Mouse (Mus musculus): ENCODE measurements around the gene Dkc1.

DNA sequence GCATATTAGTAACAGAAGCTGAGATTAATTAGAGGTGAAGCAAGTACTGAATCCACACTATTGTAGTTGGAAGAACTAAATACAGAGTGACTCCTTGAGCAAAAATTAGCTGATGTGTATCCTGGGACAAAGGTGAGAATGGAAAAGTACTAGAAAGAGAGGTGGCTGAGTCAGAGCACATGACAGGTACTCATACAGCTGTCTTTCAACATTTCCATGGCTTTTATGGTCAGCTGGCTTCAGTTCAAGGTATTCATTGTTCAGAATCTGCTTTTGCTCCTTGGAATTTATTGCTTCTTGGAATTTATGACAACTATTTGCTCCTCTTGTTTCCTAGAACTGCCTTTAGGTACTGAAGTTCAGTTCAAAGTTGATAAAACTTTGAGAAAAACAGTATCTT, 41.3 kb downstream of the Dkc1 start:
- no peak for TF ChIP-seq CTCF (IDR thresholded peaks at IDR 0.05; ENCODE audit: low read depth, low read length)
- TF ChIP-seq POLR2A (IDR thresholded peaks at IDR 0.05; ENCODE audit: extremely low read depth, insufficient read depth, low read length), result no peak
